Mouse (Mus musculus): ENCODE measurements around the gene Chtf18. TPM values are rescaled to one million over a fixed set of nuclear protein-coding genes. Genes with fewer than 3 reads are reported as not detected.

Chtf18 gene
- polyA plus RNA-seq, 1 experiment = 22.8 TPM

- TF ChIP-seq USF1 (IDR thresholded peaks at IDR 0.05; ENCODE audit: low read depth) (no peak), MAX (IDR thresholded peaks at IDR 0.05) (no peak), FOSL1 (IDR thresholded peaks at IDR 0.05; ENCODE audit: insufficient read depth, low read length, poor library complexity, severe bottlenecking) (no peak), CTCF (IDR thresholded peaks at IDR 0.05; ENCODE audit: control insufficient read depth, insufficient read depth, insufficient read length) (no peak), MYOG (IDR thresholded peaks at IDR 0.05; ENCODE audit: control insufficient read depth, extremely low read depth, insufficient read length) (no peak), CEBPB (IDR thresholded peaks at IDR 0.05; ENCODE audit: low read depth) (no peak), MYOD1 (IDR thresholded peaks at IDR 0.05; ENCODE audit: control insufficient read depth, insufficient read length, low read depth) (no peak)
- Histone ChIP-seq H3K27me3 (ENCODE audit: control insufficient read depth, insufficient read depth, insufficient read length) (peaks cover 56% of the 10 kb centered on the region), H3K36me3 (ENCODE audit: control insufficient read depth, insufficient read depth) (no peaks in the 10 kb centered on the region)
These were observed 45.6 kb downstream of the Chtf18 start for GRCm38 (mm10) chr17:25681636-25682035.

GRCm38 (mm10) chr17:25679818-25680217, 47.4 kb downstream of the Chtf18 start:
- Histone ChIP-seq H3K79me2 (ENCODE audit: control insufficient read depth, insufficient read depth) (no peaks in the 10 kb centered on the region), H3K79me3 (ENCODE audit: low read depth) (no peaks in the 10 kb centered on the region)
- no peak for TF ChIP-seq FOSL1 (IDR thresholded peaks at IDR 0.05; ENCODE audit: insufficient read depth, low read length, poor library complexity, severe bottlenecking)
- TF ChIP-seq CTCF (IDR thresholded peaks at IDR 0.05; ENCODE audit: control insufficient read depth, insufficient read depth, insufficient read length) = no peak
- no peak for TF ChIP-seq MYOG (IDR thresholded peaks at IDR 0.05; ENCODE audit: control insufficient read depth, extremely low read depth, insufficient read length)
- no peak for TF ChIP-seq MYOD1 (IDR thresholded peaks at IDR 0.05; ENCODE audit: control insufficient read depth, insufficient read length, low read depth)
- TF ChIP-seq USF1 (IDR thresholded peaks at IDR 0.05; ENCODE audit: low read depth) = no peak
- no peak for TF ChIP-seq MAX (IDR thresholded peaks at IDR 0.05)
- no peak for TF ChIP-seq CEBPB (IDR thresholded peaks at IDR 0.05; ENCODE audit: low read depth)

More at GRCm38 (mm10) chr17:25681636-25682035, 45.6 kb downstream of the Chtf18 start:
- no peak overlapping the region for H3ac ChIP-seq (ENCODE audit: control insufficient read depth, insufficient read length, low read depth)
- no peaks in the 10 kb centered on the region for H3K79me3 ChIP-seq (ENCODE audit: low read depth)
- no peaks in the 10 kb centered on the region for H3K79me2 ChIP-seq (ENCODE audit: control insufficient read depth, insufficient read depth)
- H3K4me3 ChIP-seq (ENCODE audit: insufficient read depth, poor library complexity, severe bottlenecking) = no peak overlapping the region

GRCm38 (mm10) chr17:25677969-25678368, 49.2 kb downstream of the Chtf18 start:
- Histone ChIP-seq H3K79me2 (ENCODE audit: control insufficient read depth, insufficient read depth) (no peaks in the 10 kb centered on the region), H3K79me3 (ENCODE audit: low read depth) (no peaks in the 10 kb centered on the region)
- TF ChIP-seq MYOD1 (IDR thresholded peaks at IDR 0.05; ENCODE audit: control insufficient read depth, insufficient read length, low read depth) (no peak), CEBPB (IDR thresholded peaks at IDR 0.05; ENCODE audit: low read depth) (no peak), FOSL1 (IDR thresholded peaks at IDR 0.05; ENCODE audit: insufficient read depth, low read length, poor library complexity, severe bottlenecking) (no peak), MYOG (IDR thresholded peaks at IDR 0.05; ENCODE audit: control insufficient read depth, extremely low read depth, insufficient read length) (no peak), USF1 (IDR thresholded peaks at IDR 0.05; ENCODE audit: low read depth) (no peak), CTCF (IDR thresholded peaks at IDR 0.05; ENCODE audit: control insufficient read depth, insufficient read depth, insufficient read length) (no peak), MAX (IDR thresholded peaks at IDR 0.05) (no peak)

More at GRCm38 (mm10) chr17:25679818-25680217, 47.4 kb downstream of the Chtf18 start:
- Histone ChIP-seq H3K36me3 (ENCODE audit: control insufficient read depth, insufficient read depth) (no peaks in the 10 kb centered on the region), H3K27me3 (ENCODE audit: control insufficient read depth, insufficient read depth, insufficient read length) (peaks cover 42% of the 10 kb centered on the region), H3K4me3 (ENCODE audit: insufficient read depth, poor library complexity, severe bottlenecking) (no peak overlapping the region), H3ac (ENCODE audit: control insufficient read depth, insufficient read length, low read depth) (no peak overlapping the region)

GRCm38 (mm10) chr17:25672982-25673381, 54.2 kb downstream of the Chtf18 start:
- Histone ChIP-seq H3K79me3 (ENCODE audit: low read depth) (no peaks in the 10 kb centered on the region), H3K79me2 (ENCODE audit: control insufficient read depth, insufficient read depth) (no peaks in the 10 kb centered on the region), H3K4me3 (ENCODE audit: insufficient read depth, poor library complexity, severe bottlenecking) (no peak overlapping the region), H3ac (ENCODE audit: control insufficient read depth, insufficient read length, low read depth) (no peak overlapping the region), H3K36me3 (ENCODE audit: control insufficient read depth, insufficient read depth) (no peaks in the 10 kb centered on the region), H3K27me3 (ENCODE audit: control insufficient read depth, insufficient read depth, insufficient read length) (peaks cover 20% of the 10 kb centered on the region)
- no peak for TF ChIP-seq MAX (IDR thresholded peaks at IDR 0.05)
- no peak for TF ChIP-seq FOSL1 (IDR thresholded peaks at IDR 0.05; ENCODE audit: insufficient read depth, low read length, poor library complexity, severe bottlenecking)
- no peak for TF ChIP-seq MYOG (IDR thresholded peaks at IDR 0.05; ENCODE audit: control insufficient read depth, extremely low read depth, insufficient read length)
- TF ChIP-seq MYOD1 (IDR thresholded peaks at IDR 0.05; ENCODE audit: control insufficient read depth, insufficient read length, low read depth) = no peak
- TF ChIP-seq USF1 (IDR thresholded peaks at IDR 0.05; ENCODE audit: low read depth) = no peak
- TF ChIP-seq CEBPB (IDR thresholded peaks at IDR 0.05; ENCODE audit: low read depth) = no peak
- no peak for TF ChIP-seq CTCF (IDR thresholded peaks at IDR 0.05; ENCODE audit: control insufficient read depth, insufficient read depth, insufficient read length)

More at GRCm38 (mm10) chr17:25677969-25678368, 49.2 kb downstream of the Chtf18 start:
- H3K27me3 ChIP-seq (ENCODE audit: control insufficient read depth, insufficient read depth, insufficient read length) = peaks cover 29% of the 10 kb centered on the region
- H3K4me3 ChIP-seq (ENCODE audit: insufficient read depth, poor library complexity, severe bottlenecking) = no peak overlapping the region
- H3ac ChIP-seq (ENCODE audit: control insufficient read depth, insufficient read length, low read depth) = no peak overlapping the region
- no peaks in the 10 kb centered on the region for H3K36me3 ChIP-seq (ENCODE audit: control insufficient read depth, insufficient read depth)

Small RNA genes lying within 50 kb of the gene (microRNA-seq; reads per million reads assigned to microRNA genes)
- not detected for gene Gm25083 (ENCODE audit: borderline microRNAs expressed)

Other genes starting within 250 kb of the Chtf18 start
- gene Sstr5, start 230.1 kb downstream of the Chtf18 start, polyA plus RNA-seq (2012; fragmentation: generic; extraction: Trizol) = not detected
- 0.99 TPM for gene Sox8, start 156.7 kb downstream of the Chtf18 start, polyA plus RNA-seq (2012; fragmentation: generic; extraction: Trizol)
- gene Lmf1, start 148.3 kb downstream of the Chtf18 start, polyA plus RNA-seq (2012; fragmentation: generic; extraction: Trizol) = 14.0 TPM
- not detected for gene Gng13, start 10.2 kb downstream of the Chtf18 start, polyA plus RNA-seq (2012; fragmentation: generic; extraction: Trizol)
- gene Rpusd1, start 251 bp upstream of the Chtf18 start, polyA plus RNA-seq (2012; fragmentation: generic; extraction: Trizol) = 20.7 TPM
- not detected for gene Mslnl, start 8.6 kb upstream of the Chtf18 start, polyA plus RNA-seq (2012; fragmentation: generic; extraction: Trizol)
- gene Msln, start 27.0 kb upstream of the Chtf18 start, polyA plus RNA-seq (2012; fragmentation: generic; extraction: Trizol) = 6.1 TPM
- 19.3 TPM for gene Narfl, start 46.4 kb upstream of the Chtf18 start, polyA plus RNA-seq (2012; fragmentation: generic; extraction: Trizol)
- 14.4 TPM for gene Haghl, start 58.3 kb upstream of the Chtf18 start, polyA plus RNA-seq (2012; fragmentation: generic; extraction: Trizol)
- gene Ccdc78, start 59.2 kb upstream of the Chtf18 start, polyA plus RNA-seq (2012; fragmentation: generic; extraction: Trizol) = 0.12 TPM
- 46.0 TPM for gene Fam173a, start 65.5 kb upstream of the Chtf18 start, polyA plus RNA-seq (2012; fragmentation: generic; extraction: Trizol)
- gene AC134908.4, start 68.2 kb upstream of the Chtf18 start, polyA plus RNA-seq (2012; fragmentation: generic; extraction: Trizol) = not detected
- gene Metrn, start 69.7 kb upstream of the Chtf18 start, polyA plus RNA-seq (2012; fragmentation: generic; extraction: Trizol) = 64.0 TPM
- 5.7 TPM for gene Fbxl16, start 81.7 kb upstream of the Chtf18 start, polyA plus RNA-seq (2012; fragmentation: generic; extraction: Trizol)
- 14.3 TPM for gene Wdr24, start 96.2 kb upstream of the Chtf18 start, polyA plus RNA-seq (2012; fragmentation: generic; extraction: Trizol)
- gene Jmjd8, start 101.4 kb upstream of the Chtf18 start, polyA plus RNA-seq (2012; fragmentation: generic; extraction: Trizol) = 10.8 TPM
- gene Stub1, start 106.0 kb upstream of the Chtf18 start, polyA plus RNA-seq (2012; fragmentation: generic; extraction: Trizol) = 246 TPM
- gene Rhbdl1, start 109.9 kb upstream of the Chtf18 start, polyA plus RNA-seq (2012; fragmentation: generic; extraction: Trizol) = 0.40 TPM
- gene Gm20683, start 114.3 kb upstream of the Chtf18 start, polyA plus RNA-seq (2012; fragmentation: generic; extraction: Trizol) = 0.89 TPM
- 33.9 TPM for gene Rhot2, start 117.4 kb upstream of the Chtf18 start, polyA plus RNA-seq (2012; fragmentation: generic; extraction: Trizol)
- gene Wdr90, start 134.1 kb upstream of the Chtf18 start, polyA plus RNA-seq (2012; fragmentation: generic; extraction: Trizol) = 16.7 TPM
- 36.3 TPM for gene Mcrip2, start 141.3 kb upstream of the Chtf18 start, polyA plus RNA-seq (2012; fragmentation: generic; extraction: Trizol)
- 25.0 TPM for gene Mettl26, start 147.7 kb upstream of the Chtf18 start, polyA plus RNA-seq (2012; fragmentation: generic; extraction: Trizol)
- 0.34 TPM for gene Wfikkn1, start 153.4 kb upstream of the Chtf18 start, polyA plus RNA-seq (2012; fragmentation: generic; extraction: Trizol)
- 14.4 TPM for gene Rab40c, start 192.3 kb upstream of the Chtf18 start, polyA plus RNA-seq (2012; fragmentation: generic; extraction: Trizol)
- gene Pigq, start 217.5 kb upstream of the Chtf18 start, polyA plus RNA-seq (2012; fragmentation: generic; extraction: Trizol) = 43.5 TPM
- gene Nhlrc4, start 217.5 kb upstream of the Chtf18 start, polyA plus RNA-seq (2012; fragmentation: generic; extraction: Trizol) = 0.46 TPM
- gene A930017K11Rik, start 225.1 kb upstream of the Chtf18 start, polyA plus RNA-seq (2012; fragmentation: generic; extraction: Trizol) = 0.02 TPM

Measured in C2C12 (cell line).